Mouse (Mus musculus) frontal cortex, postnatal 14 days (tissue): Measurements from ENCODE around the gene Gm42791.

ENCODE experiments used
- DNase-seq, 2 experiments: peaks; one replicate each; pipeline ENCODE4 v3.0.0; 2022; ENCODE audit warnings: low spot score in 2 of 2

Gm42791 gene

DNA sequence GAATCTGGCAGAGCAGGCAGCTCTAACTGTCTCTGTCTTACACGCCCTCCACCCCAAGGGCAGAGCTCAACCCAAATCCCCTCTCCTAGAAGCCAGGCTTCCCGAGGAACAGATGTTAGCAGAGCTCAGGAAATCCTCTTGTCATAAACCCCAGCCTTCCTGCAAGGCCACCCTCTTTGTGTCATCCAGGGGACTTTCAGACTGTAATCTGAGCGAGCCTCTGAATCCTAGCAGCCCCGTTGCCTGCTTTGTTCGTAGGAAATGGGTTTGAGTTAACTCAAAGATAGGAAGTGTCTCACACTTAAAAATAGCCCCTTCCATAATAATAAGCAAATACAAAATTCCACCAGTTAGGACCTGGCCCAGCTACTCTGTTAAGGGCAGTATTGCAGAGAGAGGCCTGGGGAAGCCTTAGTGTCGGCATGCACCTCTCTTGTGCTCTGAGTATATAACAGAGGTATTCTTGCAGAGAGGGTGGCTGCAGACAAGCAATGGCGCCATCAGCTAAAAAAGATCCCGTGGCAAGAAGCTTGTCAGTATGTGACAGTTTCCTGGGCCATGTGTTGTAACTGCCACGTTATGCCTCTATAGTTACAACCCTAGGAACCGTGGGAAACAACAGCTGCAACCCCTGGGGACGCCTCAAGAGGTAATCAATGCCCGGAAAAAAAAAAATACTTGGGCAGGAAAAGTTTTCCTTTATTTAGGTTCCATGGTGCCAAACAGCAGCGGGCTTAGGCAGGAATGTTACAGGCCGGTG is 17.1 kb downstream of the Gm42791 start:
- DNase-seq = no peak

- DNase-seq = no peak
These were observed 18.1 kb downstream of the Gm42791 start for GRCm38 (mm10) chr5:148976876-148977275.

DNA sequence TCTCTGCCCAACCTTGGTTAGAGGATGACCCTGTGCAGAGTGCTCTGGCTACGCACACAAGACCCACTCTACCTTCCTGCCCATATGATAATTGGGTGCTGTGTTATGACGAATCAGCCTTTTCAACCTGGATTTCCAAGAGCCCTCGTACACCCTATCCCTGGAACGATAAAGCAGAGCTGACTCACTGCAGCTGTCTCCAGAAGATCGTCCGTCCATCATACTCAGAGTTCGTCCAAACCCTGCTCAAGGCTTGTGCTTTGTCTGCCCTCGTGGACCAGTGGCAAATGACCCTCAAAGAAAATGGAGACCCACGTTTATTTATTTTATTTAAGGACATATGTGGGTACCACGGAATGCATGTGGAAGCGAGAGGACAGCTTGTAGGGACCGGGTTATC is 19.9 kb downstream of the Gm42791 start:
- no peak for DNase-seq

- DNase-seq = no peak
These were observed 21.8 kb downstream of the Gm42791 start for GRCm38 (mm10) chr5:148973019-148973668.

GRCm38 (mm10) chr5:148972167-148972566 is 22.8 kb downstream of the Gm42791 start:
- DNase-seq = no peak

GRCm38 (mm10) chr5:148969648-148970047 is 25.3 kb downstream of the Gm42791 start:
- DNase-seq = no peak

DNA sequence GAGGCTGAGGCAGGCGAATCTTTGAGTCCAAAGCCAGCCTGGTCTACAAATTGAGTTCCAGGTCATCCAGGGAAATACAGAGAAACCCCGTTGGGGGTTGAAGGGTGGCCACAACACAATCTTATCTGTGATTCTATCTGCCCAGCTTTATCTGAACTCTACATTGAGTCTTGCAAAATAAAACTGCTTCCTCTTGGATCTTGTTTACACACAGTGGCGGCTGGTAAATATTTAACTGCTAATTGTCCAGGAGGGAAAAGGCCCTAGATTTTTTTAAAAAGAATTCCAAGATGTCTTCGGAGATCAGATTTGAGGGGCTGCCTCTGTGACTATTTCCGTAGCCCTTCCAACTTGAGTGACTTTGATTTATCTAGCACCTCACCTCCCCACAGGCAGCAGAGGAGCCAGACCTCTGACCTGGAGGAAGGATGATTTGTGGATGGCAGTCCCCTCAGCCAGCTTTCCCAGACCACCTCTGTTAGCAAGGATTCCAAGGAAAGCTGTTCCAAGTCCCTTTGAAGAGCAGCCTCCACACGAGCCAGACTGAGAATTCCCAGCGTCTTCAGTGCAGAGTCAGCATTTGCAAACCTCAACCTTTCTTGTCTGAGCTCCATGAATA is 25.9 kb downstream of the Gm42791 start:
- no peak for DNase-seq

DNA sequence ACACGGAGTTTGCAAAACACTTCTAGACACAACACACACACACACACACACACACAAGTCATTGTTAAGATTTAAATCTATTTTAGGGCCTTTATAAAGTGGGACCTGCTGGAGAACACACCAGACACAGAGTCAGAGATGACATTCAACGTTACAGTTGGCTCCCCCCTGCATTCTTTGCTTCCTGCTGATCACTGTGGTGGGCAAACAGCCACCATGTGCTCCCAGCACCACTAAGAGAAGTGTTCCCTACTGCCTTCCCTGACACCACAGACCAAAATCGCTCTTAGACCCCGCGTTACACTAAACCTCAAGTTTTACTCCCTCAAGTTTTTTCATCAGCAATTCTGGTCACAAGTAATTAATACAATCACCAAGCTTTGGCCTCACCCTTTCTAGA is 26.8 kb downstream of the Gm42791 start:
- DNase-seq = no peak

DNA sequence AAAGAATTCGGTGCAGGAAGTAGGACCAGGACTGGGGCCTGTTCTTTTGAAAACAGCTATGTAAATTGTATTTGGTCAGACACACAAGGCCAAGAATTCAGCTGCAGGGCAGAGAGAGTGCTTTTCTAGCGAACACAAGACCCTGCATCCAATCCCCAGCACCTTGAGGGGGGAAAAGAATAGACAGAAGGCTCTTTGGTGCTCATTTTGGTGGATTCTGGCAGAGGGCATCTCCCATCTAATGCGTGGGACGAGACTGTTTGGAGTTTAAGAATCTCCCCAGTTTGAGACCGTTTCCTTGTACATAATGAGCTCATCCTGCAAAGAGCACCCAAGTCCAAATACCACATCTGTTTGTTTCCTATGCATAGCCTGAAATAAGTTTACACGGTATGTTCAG is 28.6 kb downstream of the Gm42791 start:
- DNase-seq = no peak

- DNase-seq = peak; percentile 60 to 77
These were observed 29.1 kb downstream of the Gm42791 start for GRCm38 (mm10) chr5:148965691-148966333.

DNA sequence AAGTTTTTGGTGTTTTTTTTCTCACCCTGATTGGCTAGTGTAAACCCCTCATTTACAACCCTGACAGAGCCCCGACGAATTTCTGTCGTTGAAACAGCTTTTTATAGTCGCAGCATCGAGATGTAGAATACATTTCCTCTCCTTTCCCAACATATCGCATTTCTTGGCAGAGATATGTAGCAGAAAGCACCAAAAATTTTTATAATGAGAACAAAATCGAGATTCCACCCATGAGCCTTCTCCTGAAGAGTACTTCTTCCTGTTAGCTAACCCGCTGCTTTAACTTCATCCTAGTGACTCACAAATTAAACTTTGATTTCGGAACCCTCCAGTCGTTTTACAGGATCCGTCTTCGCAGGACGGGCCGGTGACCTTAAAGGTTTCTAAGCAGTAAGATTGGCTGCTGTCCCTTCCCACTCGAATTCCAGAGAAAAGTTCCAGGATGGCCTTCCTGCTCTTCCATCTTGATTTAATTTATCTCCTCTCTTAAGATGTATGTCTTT is 29.8 kb downstream of the Gm42791 start:
- no peak for DNase-seq

DNA sequence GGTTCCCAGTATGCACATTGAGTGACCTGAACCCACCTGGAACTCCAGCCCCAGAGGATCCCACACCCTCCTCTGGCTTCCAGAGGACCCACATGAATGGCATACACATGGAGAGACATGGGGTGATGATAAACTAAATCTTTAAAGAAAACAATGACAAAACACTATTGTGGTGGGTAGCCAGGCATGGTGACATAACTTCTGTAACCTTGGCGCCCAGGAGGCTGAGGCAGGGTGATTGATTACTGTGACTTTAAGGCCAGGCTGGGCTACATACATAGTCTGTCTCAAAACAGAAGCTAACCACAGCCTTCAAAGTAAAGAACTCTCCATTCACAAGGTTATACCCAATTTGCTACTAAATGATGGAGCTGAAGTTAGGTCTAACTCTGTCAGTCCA is 30.7 kb downstream of the Gm42791 start:
- DNase-seq = no peak

DNA sequence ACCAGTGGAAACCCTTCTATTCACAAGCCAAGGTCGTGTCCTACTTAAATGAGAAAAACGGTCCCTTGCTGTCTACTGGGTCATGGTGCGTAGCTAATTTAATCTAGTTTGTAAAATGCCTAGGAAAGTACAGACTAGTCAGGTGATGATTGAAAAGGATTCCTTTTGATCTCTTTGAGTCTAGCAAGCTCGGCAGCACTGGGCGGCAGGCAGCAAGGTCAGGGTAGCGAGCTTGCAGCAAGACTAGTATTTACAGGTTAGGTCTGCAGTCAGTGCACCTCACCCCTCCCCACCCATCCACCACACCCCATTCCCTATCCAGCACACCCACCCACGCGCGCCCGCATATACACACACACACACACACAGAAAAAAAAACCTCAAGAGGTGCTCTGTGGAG is 34.7 kb downstream of the Gm42791 start:
- no peak for DNase-seq

GRCm38 (mm10) chr5:148959068-148959990 is 35.6 kb downstream of the Gm42791 start:
- DNase-seq = peak; percentile 58 to 75

DNA sequence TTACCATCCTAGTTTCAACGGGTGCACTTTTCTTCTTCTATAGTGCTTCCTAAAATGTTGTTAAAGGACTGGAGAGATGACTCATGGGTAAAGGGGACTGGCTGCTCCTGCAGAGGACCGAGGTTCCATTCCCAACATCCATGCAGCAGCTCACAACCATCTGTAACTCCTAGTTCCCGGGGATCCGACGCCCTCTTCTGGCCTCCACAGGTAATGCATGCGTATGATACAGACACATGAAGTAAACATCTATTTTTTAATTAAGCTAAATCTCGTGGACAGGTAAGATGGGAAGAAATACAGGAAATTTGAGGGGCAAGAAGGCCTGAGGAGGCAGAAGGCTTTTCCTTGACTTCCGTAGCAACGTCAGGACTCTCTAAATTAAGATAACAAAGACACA is 36.6 kb downstream of the Gm42791 start:
- DNase-seq = no peak

- DNase-seq = no peak
These were observed 37.9 kb downstream of the Gm42791 start for GRCm38 (mm10) chr5:148956898-148957535.

DNA sequence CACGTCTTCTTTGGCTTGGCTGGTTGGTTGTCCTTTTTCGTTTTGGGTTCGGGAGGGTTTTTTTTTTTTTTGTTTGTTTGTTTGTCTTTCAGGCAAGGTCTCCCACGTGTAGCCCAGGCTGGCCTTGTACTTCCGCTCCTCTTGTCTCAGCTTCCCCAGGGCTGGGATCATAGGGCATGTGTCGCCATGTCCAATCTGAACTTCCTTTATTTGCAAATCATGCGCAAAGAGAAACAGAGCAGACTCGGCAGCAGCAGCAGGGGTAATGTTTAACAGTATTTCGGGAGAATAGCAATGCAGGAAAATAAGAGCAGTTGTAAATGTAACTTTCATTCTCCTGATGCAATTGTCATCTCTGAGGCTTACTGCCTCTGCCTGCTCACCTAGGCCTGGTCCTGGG is 38.9 kb downstream of the Gm42791 start:
- DNase-seq = no peak

DNA sequence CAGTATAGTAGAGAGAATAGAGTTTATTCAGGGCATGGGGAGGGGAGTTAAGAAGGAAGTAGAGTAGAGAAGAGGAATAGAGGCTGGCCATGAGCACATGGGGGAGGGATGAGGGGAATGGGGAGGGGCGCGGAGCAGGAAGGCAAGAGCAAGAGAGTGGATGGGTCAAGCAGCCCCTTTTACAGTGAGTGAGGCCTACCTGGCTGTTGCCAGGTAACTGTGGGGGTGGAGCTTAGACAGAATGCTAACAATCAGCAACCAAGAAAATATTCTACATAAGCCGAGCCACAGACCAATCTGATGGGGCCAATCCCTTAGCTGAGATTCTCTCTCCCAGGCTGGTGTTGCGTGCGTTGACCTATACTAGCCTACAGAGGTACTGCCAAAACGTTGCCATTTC is 39.4 kb downstream of the Gm42791 start:
- no peak for DNase-seq

- DNase-seq = no peak
These were observed 40.5 kb downstream of the Gm42791 start for GRCm38 (mm10) chr5:148954314-148955060.

- no peak for DNase-seq
These were observed 41.8 kb downstream of the Gm42791 start for GRCm38 (mm10) chr5:148953098-148953497.
